Mouse (Mus musculus) forebrain, embryonic 10.5 days (tissue): ENCODE measurements at regions not wholly inside any gene's neighbourhood (a gene's known extent, or its start where the extent isn't known, plus 50 kb on each side); places are given as distances from the start of the nearest gene placed in this dataset.
"Not testable (repeated sequence)": the region's sequence is repeated elsewhere in the genome, so short reads cannot be mapped to it uniquely, and the experiment has no call there.

Experiments used
- DNase-seq: peaks from one replicate; pipeline ENCODE4 v3.0.0-alpha.2; 2017; ENCODE audit warnings: low spot score; ENCODE audit errors: extremely low spot score
- H3K27ac ChIP-seq: fragments of 300-500 bp; sonication (generic); 2 replicates; pipeline ENCODE4 v1.5.1; 2016; ENCODE audit warnings: mild to moderate bottlenecking
- H3K27me3 ChIP-seq: fragments of 300-500 bp; sonication (generic); 2 replicates; pipeline ENCODE4 v1.6.1; 2016; ENCODE audit warnings: mild to moderate bottlenecking; ENCODE audit not compliant: poor library complexity, severe bottlenecking
- H3K36me3 ChIP-seq: fragments of 300-500 bp; sonication (generic); replicated peaks from 2 replicates; pipeline ENCODE4 v1.6.1; 2016; ENCODE audit warnings: mild to moderate bottlenecking, moderate library complexity
- H3K4me1 ChIP-seq: fragments of 300-500 bp; sonication (generic); 2 replicates; pipeline ENCODE4 v1.6.1; 2016
- H3K4me3 ChIP-seq: fragments of 300-500 bp; sonication (generic); 2 replicates; pipeline ENCODE4 v1.5.1; 2016; ENCODE audit warnings: mild to moderate bottlenecking, moderate library complexity
- H3K9me3 ChIP-seq: fragments of 300-500 bp; sonication (generic); 2 replicates; pipeline ENCODE4 v1.6.1; 2016; ENCODE audit warnings: mild to moderate bottlenecking, moderate library complexity
- WGBS: fragments of 180-500 bp; shearing (Covaris S2); methylation state at CpG from one replicate; pipeline ENCODE4 v1.1.7; 2016; 5-methylcytosine and 5-hydroxymethylcytosine counted together

- Histone ChIP-seq H3K9me3 (0 out of 2 replicates have a peak, but pooled peaks cover 2% of the 10 kb centered on the region), H3K27ac (no peak overlapping the region), H3K4me3 (no peak overlapping the region), H3K36me3 (no peaks in the 10 kb centered on the region), H3K27me3 (no peaks in the 10 kb centered on the region), H3K4me1 (no peaks in the 10 kb centered on the region)
- 9% methylated on average over 1 of the region's 1 CpGs for WGBS
- no peak for DNase-seq
Measured at GRCm38 (mm10) chr3:91263540-91263939, 172.9 kb upstream of the 9130204L05Rik start.

GRCm38 (mm10) chr3:91254926-91255325 lies 164.3 kb upstream of the 9130204L05Rik start:
- not testable (repeated sequence) for H3K27ac ChIP-seq, H3K27me3 ChIP-seq, H3K4me3 ChIP-seq, H3K4me1 ChIP-seq, H3K9me3 ChIP-seq, H3K36me3 ChIP-seq, DNase-seq
- 84% methylated on average over 2 of the region's 2 CpGs for WGBS

- DNase-seq: no peak
- WGBS: 59% methylated on average over 3 of the region's 3 CpGs
Measured at GRCm38 (mm10) chr3:91223157-91223556, 132.6 kb upstream of the 9130204L05Rik start.

GRCm38 (mm10) chr3:91213280-91213679 lies 122.7 kb upstream of the 9130204L05Rik start:
- peaks cover 58% of the 10 kb centered on the region for H3K9me3 ChIP-seq
- 88% methylated on average over 16 of the region's 16 CpGs for WGBS
- no peaks in the 10 kb centered on the region for H3K27me3 ChIP-seq
- no peaks in the 10 kb centered on the region for H3K36me3 ChIP-seq
- no peak overlapping the region for H3K27ac ChIP-seq
- no peaks in the 10 kb centered on the region for H3K4me1 ChIP-seq
- H3K4me3 ChIP-seq: no peak overlapping the region
- DNase-seq: no peak

More at GRCm38 (mm10) chr3:91223157-91223556, 132.6 kb upstream of the 9130204L05Rik start:
- Histone ChIP-seq H3K4me3 (no peak overlapping the region), H3K36me3 (no peaks in the 10 kb centered on the region), H3K4me1 (no peaks in the 10 kb centered on the region), H3K9me3 (peaks cover 7% of the 10 kb centered on the region; the same call in 1 of the 2 replicates), H3K27me3 (no peaks in the 10 kb centered on the region), H3K27ac (no peak overlapping the region)
